Mouse (Mus musculus): ENCODE results near the gene St6galnac4.

DNA sequence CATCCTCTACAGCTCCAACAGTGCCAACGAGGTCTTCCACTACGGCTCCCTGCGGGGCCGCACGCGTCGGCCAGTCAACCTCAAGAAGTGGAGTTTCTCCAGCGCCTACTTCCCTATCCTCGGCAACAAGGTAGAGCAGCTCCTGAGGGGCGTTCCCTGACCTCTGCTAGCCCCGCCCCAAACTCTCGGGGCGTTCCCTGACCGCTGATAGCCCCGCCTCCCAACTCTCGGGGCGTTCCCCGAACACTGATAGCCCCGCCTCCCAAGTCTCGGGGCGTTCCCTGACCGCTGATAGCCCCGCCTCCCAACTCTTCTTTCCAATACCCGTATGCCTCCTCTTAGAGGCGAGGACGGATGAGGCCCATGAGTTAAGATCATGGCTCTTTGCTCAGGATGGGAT lies 25.4 kb downstream of the St6galnac4 start:
- no peak for TF ChIP-seq CTCF (IDR thresholded peaks at IDR 0.05; ENCODE audit: low read depth, low read length)
- TF ChIP-seq POLR2AphosphoS5 (IDR thresholded peaks at IDR 0.05; ENCODE audit: insufficient replicate concordance, low read depth, low read length), result no peak
- TF ChIP-seq GATA1 (IDR thresholded peaks at IDR 0.05; ENCODE audit: borderline replicate concordance, low read length), result no peak
